Mouse (Mus musculus): Measurements from ENCODE around the gene Tnfsf15.

DNA sequence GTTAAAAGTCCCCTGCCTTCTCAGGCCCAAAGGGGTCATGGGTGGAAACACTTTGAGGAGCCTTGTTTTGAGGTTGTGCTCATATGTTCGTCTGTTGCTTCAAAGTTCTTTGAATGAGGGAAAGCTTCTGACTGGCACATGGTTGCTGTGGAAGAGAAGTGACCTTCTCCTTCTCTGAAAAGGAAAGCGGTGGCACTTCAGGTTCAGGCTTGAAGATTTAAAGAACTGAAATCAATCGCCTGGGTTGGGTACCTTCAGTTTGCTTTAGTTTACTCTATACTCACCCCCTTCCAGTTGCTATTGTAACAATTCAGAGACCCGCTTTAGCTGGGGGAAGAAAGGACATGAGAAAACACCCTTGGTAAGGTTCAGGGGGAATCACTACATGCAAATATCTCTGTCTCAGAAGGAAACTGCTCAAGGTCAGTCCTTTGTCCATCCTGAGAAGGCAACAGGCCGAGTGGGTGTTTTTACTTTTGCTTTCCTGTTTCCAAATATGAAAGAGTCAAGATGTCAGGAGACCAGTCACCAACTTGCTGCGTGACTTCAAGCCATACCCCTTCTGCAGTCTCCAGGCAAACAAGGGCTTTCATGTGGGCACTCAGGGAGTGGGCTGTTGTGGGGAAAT lies 12.7 kb upstream of the Tnfsf15 start:
- TF ChIP-seq CTCF (IDR thresholded peaks at IDR 0.05; ENCODE audit: control insufficient read depth, insufficient read depth, insufficient replicate concordance, low read depth, low read length) (no peak), POLR2A (IDR thresholded peaks at IDR 0.05; ENCODE audit: control insufficient read depth, low read depth, low read length) (no peak)

Measured in testis, adult 2 months (tissue).